Mouse (Mus musculus) forebrain, postnatal 0 days (tissue): ENCODE results near the gene Man2b2. TPM values are rescaled to one million over a fixed set of nuclear protein-coding genes. Genes with fewer than 3 reads are reported as not detected.

Experiments used
- ATAC-seq: fragments of 200-750 bp; cut with Nextera tagmentation; 2 replicates; pipeline ENCODE4 v1.8.0; 2017; ENCODE audit warnings: mild to moderate bottlenecking, moderate library complexity
- DNase-seq: peaks from one replicate; pipeline ENCODE4 v3.0.0-alpha.2; 2015
- H3K27ac ChIP-seq: fragments of 300-500 bp; sonication (generic); 2 replicates; pipeline ENCODE4 v1.5.1; 2014; ENCODE audit warnings: low read depth, mild to moderate bottlenecking, antibody characterized with exemption, low read length, moderate library complexity, mixed read lengths
- H3K27me3 ChIP-seq: fragments of 300-500 bp; sonication (generic); 2 replicates; pipeline ENCODE4 v1.6.1; 2014; ENCODE audit warnings: mild to moderate bottlenecking, low read length, mixed read lengths; ENCODE audit not compliant: insufficient read depth
- H3K36me3 ChIP-seq: fragments of 300-500 bp; sonication (generic); 2 replicates; pipeline ENCODE4 v1.6.1; 2014; ENCODE audit warnings: mild to moderate bottlenecking, moderate library complexity; ENCODE audit not compliant: insufficient read depth
- H3K4me1 ChIP-seq: fragments of 300-500 bp; sonication (generic); 2 replicates; pipeline ENCODE4 v1.6.1; 2014; ENCODE audit warnings: antibody characterized with exemption; ENCODE audit not compliant: insufficient read depth
- H3K4me2 ChIP-seq: fragments of 300-500 bp; sonication (generic); 2 replicates; pipeline ENCODE4 v1.6.1; 2014; ENCODE audit warnings: low read depth, mild to moderate bottlenecking, moderate library complexity
- H3K4me3 ChIP-seq: fragments of 300-500 bp; sonication (generic); 2 replicates; pipeline ENCODE4 v1.5.1; 2014; ENCODE audit warnings: low read depth, low read length, mixed read lengths
- H3K9ac ChIP-seq: fragments of 300-500 bp; sonication (generic); 2 replicates; pipeline ENCODE4 v1.6.1; 2014; ENCODE audit warnings: mild to moderate bottlenecking
- H3K9me3 ChIP-seq: fragments of 300-500 bp; sonication (generic); 2 replicates; pipeline ENCODE4 v1.6.1; 2016; ENCODE audit warnings: low read length
- CTCF ChIP-seq: sonication (generic); IDR thresholded peaks from 2 replicates; pipeline ENCODE4 v1.5.1; 2016; ENCODE audit warnings: antibody characterized with exemption, control low read depth, low read depth
- WGBS: fragments of 180-500 bp; shearing (Covaris S2); extraction: QIAGEN DNeasy Blood & Tissue Kit; methylation state at CpG from one replicate; pipeline ENCODE4 v1.1.7; 2014; 5-methylcytosine and 5-hydroxymethylcytosine counted together
- polyA plus RNA-seq: library from polyadenylated mRNA; unstranded; fragments of >200 nt; fragmentation: Nextera tagmentation; extraction: Ambion mirVana; gene quantifications from 2 replicates; pipeline ENCODE4 v1.2.1, GENCODE M21; 2015
- total RNA-seq: library from RNA; depleted of rRNA; stranded (reverse); fragments of >200 nt; gene quantifications from 2 replicates; pipeline ENCODE4 v1.2.3, GENCODE M21; 2014

The Man2b2 gene
- total and polyA plus RNA-seq, 2 experiments from 2014 or later, result 12.7 to 13.9 TPM

DNA sequence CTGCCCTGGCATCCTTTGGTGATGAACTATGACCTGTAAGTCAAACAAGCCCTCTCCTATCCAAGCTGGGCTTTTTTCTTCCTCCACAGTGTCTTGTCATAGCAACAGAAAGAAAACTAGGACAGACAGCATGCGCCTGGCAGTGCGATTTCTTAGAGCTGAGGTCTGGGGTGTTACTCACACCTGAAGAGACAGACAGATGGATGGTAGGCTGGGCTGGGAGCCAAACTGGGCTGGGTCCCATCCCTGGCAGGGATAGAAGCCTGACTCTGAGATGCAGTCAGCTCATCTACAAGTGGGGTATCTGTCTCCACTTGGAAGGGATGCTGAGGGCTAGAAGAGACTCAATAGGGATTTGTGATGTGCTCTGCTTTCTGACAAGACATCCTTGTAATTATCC is 8.6 kb upstream of the Man2b2 start:
- Histone ChIP-seq H3K9me3 (no peaks in the 10 kb centered on the region), H3K9ac (no peak overlapping the region), H3K36me3 (no peaks in the 10 kb centered on the region), H3K4me2 (no peak overlapping the region), H3K4me3 (no peak overlapping the region), H3K27me3 (no peaks in the 10 kb centered on the region), H3K27ac (no peak overlapping the region), H3K4me1 (no peaks in the 10 kb centered on the region)
- TF ChIP-seq CTCF, result no peak
- DNase-seq (peak; percentile 39), ATAC-seq (peak; percentile 34; the same call in 1 of the 2 replicates)
- WGBS, result 60% methylated on average over 2 of the region's 2 CpGs

DNA sequence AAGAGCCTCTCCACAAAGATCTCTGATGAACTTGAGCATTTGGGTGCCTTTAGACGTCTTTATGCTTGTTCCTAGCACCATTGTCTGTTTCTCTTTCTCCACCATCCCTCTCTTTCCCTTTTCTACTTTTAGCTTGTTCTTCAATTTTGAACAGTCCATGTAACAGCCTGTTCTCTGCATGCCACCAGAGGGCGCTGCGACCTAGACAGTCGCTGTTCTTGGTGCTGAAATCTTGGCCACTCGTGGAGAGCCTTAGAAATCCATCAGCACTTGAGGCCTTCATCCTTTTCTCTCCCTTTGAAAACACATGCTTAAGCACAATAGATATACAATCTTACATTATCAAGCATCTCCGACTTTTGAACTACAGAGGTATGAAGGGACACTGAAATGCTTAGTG is 5.5 kb upstream of the Man2b2 start:
- no peaks in the 10 kb centered on the region for H3K36me3 ChIP-seq
- no peak overlapping the region for H3K9ac ChIP-seq
- no peak overlapping the region for H3K4me3 ChIP-seq
- WGBS, result under 1% methylated on average over 6 of the region's 6 CpGs
- peak; percentile 88 for ATAC-seq
- H3K9me3 ChIP-seq, result no peaks in the 10 kb centered on the region
- peak; percentile 90 for DNase-seq
- no peaks in the 10 kb centered on the region for H3K27me3 ChIP-seq
- peak; percentile 99 for TF ChIP-seq CTCF
- H3K4me1 ChIP-seq, result 0 out of 2 replicates have a peak, but pooled peaks cover under 1% of the 10 kb centered on the region
- no peak overlapping the region for H3K4me2 ChIP-seq
- no peak overlapping the region for H3K27ac ChIP-seq

DNA sequence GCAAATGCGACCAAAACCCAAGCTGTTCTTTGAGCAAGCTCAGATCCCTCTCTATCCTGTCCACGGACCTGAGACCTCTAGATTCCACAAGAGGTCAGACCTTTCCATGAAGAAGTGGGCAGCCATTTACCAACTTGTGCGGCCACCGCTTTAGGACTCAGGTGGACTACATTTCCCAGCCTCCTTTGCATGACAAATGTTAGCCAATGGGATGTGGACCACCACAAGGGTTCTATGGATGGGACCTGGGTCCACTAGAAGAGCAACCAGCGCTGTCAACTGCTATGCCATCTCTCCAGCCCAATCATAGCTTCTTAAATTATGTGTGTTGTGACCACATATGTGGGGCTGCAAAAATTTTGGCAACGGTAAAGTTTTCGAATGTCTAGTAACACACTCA is 819 bp upstream of the Man2b2 start:
- no peaks in the 10 kb centered on the region for H3K9me3 ChIP-seq
- H3K27me3 ChIP-seq, result no peaks in the 10 kb centered on the region
- ATAC-seq (no peak), DNase-seq (no peak)
- no peak for TF ChIP-seq CTCF
- no peak overlapping the region for H3K27ac ChIP-seq
- H3K4me2 ChIP-seq, result no peak overlapping the region
- no peak overlapping the region for H3K4me3 ChIP-seq
- no peak overlapping the region for H3K9ac ChIP-seq
- H3K4me1 ChIP-seq, result 0 out of 2 replicates have a peak, but pooled peaks cover 4% of the 10 kb centered on the region
- H3K36me3 ChIP-seq, result no peaks in the 10 kb centered on the region
- WGBS, result 58% methylated on average over 7 of the region's 7 CpGs

DNA sequence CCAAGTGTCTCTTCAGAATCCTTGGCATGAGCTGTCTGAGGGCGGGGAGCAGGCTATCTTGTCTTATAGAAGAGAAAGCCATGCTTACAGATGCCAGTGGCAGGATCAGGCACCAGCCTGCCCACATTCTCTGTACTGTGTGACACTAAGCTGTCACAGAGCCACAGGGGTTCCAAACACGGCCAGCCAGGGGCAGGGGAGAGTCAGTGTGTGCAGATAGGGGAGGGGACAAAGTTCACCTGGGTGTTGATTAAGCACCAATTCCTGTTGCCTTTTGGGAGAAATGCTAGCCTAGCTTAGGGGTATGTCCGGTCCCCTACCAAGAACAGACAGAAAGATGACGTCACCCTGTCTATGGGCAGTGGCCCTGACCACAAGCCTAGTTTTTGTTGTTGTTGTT is 1.4 kb downstream of the Man2b2 start:
- Histone ChIP-seq H3K4me3 (no peak overlapping the region), H3K27ac (no peak overlapping the region), H3K9me3 (no peaks in the 10 kb centered on the region), H3K27me3 (no peaks in the 10 kb centered on the region), H3K4me1 (0 out of 2 replicates have a peak, but pooled peaks cover 4% of the 10 kb centered on the region), H3K4me2 (no peak overlapping the region), H3K9ac (no peak overlapping the region), H3K36me3 (no peaks in the 10 kb centered on the region)
- 90% methylated on average over 4 of the region's 4 CpGs for WGBS
- no peak for DNase-seq
- no peak for TF ChIP-seq CTCF
- ATAC-seq, result no peak

- Histone ChIP-seq H3K9ac (no peak overlapping the region), H3K27ac (no peak overlapping the region), H3K27me3 (no peaks in the 10 kb centered on the region), H3K9me3 (no peaks in the 10 kb centered on the region), H3K4me1 (no peaks in the 10 kb centered on the region), H3K4me3 (no peak overlapping the region), H3K36me3 (no peaks in the 10 kb centered on the region), H3K4me2 (no peak overlapping the region)
- WGBS, result 90% methylated on average over 4 of the region's 4 CpGs
- no peak for DNase-seq
- no peak for ATAC-seq
- TF ChIP-seq CTCF, result no peak
These were observed 7.5 kb downstream of the Man2b2 start for GRCm38 (mm10) chr5:36822907-36823306.

- WGBS, result 46% methylated on average over 6 of the region's 6 CpGs
- Histone ChIP-seq H3K9me3 (no peaks in the 10 kb centered on the region), H3K9ac (no peak overlapping the region), H3K4me1 (no peaks in the 10 kb centered on the region), H3K4me2 (no peak overlapping the region), H3K27me3 (no peaks in the 10 kb centered on the region), H3K36me3 (no peaks in the 10 kb centered on the region; the same call in 1 of the 2 replicates), H3K27ac (no peak overlapping the region), H3K4me3 (no peak overlapping the region)
- peak; percentile 80 for TF ChIP-seq CTCF
- DNase-seq, result peak; percentile 52
- ATAC-seq, result peak; percentile 71
These were observed 10.3 kb downstream of the Man2b2 start for GRCm38 (mm10) chr5:36820142-36820541.

GRCm38 (mm10) chr5:36819742-36820141 is 10.7 kb downstream of the Man2b2 start:
- no peak for TF ChIP-seq CTCF
- H3K27ac ChIP-seq, result no peak overlapping the region
- no peaks in the 10 kb centered on the region; the same call in 1 of the 2 replicates for H3K36me3 ChIP-seq
- 93% methylated on average over 5 of the region's 5 CpGs for WGBS
- no peaks in the 10 kb centered on the region for H3K27me3 ChIP-seq
- no peaks in the 10 kb centered on the region for H3K4me1 ChIP-seq
- H3K9me3 ChIP-seq, result no peaks in the 10 kb centered on the region
- ATAC-seq (0 out of 2 replicates have a peak, but pooled peaks have one; percentile 14), DNase-seq (no peak)
- H3K4me3 ChIP-seq, result no peak overlapping the region
- H3K9ac ChIP-seq, result no peak overlapping the region
- H3K4me2 ChIP-seq, result no peak overlapping the region
